In the genomic region with DNA sequence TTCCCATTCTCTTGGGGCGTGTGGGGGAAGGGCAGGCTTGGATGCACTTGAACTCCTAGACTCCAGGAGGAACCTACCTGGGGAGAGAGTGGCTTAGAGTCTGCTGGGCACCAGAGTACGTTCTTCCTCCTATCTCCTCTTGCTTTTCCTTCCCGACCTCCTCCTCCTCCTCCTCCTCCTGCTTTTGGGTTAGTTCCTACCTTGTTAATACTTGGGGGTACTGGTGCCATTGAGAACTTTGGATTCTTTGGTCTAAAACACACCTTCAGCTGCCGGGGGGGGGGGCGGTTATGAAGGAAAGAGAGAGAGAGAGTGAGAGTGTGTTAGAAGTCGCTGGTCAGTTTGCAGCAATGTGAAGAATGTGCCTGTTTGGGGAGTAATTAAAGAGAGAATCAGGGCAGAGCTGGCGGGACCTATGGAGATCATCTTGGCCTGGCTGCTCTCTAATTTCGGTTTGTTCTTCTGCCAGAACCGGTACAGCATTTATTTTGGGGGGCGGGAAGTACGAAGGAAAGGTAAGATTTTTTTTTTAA, we compare ENCODE assay signal across 8 mouse cellular contexts.
DNase-seq lines count a peak whose midpoint lies in the region; ATAC-seq and TF ChIP-seq lines count a peak whose summit lies in the region.

No protein-coding gene starts in this region.

- no peak for TF ChIP-seq POLR2A in ES-Bruce4 (IDR thresholded peaks at IDR 0.05; ENCODE audit: insufficient read depth, low read length)

- no peaks in the 10 kb centered on the region for H3K36me3 ChIP-seq in heart, embryonic 11.5 days (ENCODE audit: control insufficient read depth, insufficient read depth, low read length)
- H3K36me3 ChIP-seq in ES-Bruce4 (ENCODE audit: control insufficient read depth, insufficient read depth, low read length, poor library complexity, severe bottlenecking) = no peaks in the 10 kb centered on the region
- H3K36me3 ChIP-seq in hindbrain, embryonic 10.5 days = no peaks in the 10 kb centered on the region
- no peaks in the 10 kb centered on the region for H3K36me3 ChIP-seq in lung, postnatal 0 days (ENCODE audit: insufficient read depth, low read length)

- H3K27me3 ChIP-seq in heart, embryonic 11.5 days (ENCODE audit: control insufficient read depth, insufficient read depth, low read length) = no peaks in the 10 kb centered on the region
- H3K27me3 ChIP-seq in ES-Bruce4 (ENCODE audit: control insufficient read depth, insufficient read depth, low read length, poor library complexity, severe bottlenecking) = peaks cover 1% of the 10 kb centered on the region; the same call in 1 of the 2 replicates
- H3K27me3 ChIP-seq in hindbrain, embryonic 10.5 days (ENCODE audit: insufficient read depth, poor library complexity, severe bottlenecking) = peaks cover 38% of the 10 kb centered on the region
- no peaks in the 10 kb centered on the region for H3K27me3 ChIP-seq in lung, postnatal 0 days (replicated peaks; ENCODE audit: insufficient read depth, low read length)

- no peak for ATAC-seq in heart, embryonic 11.5 days (replicated peaks; ENCODE audit: insufficient number of reproducible peaks, low FRiP score, low TSS enrichment)
- ATAC-seq in lung, postnatal 0 days = no peak

- TF ChIP-seq EP300 in ES-Bruce4 (IDR thresholded peaks at IDR 0.05; ENCODE audit: insufficient read depth, low read depth, low read length) = no peak
- TF ChIP-seq EP300 in lung, postnatal 0 days (IDR thresholded peaks at IDR 0.05) = peak; percentile 19; the same call in 1 of the 2 replicates

- H3K4me2 ChIP-seq in heart, embryonic 11.5 days = peak overlapping the region; percentile 88
- peak overlapping the region; percentile 95 for H3K4me2 ChIP-seq in lung, postnatal 0 days (replicated peaks; ENCODE audit: low read depth, low read length)

- no peak for TF ChIP-seq CTCF in ES-Bruce4 (IDR thresholded peaks at IDR 0.05; ENCODE audit: low read depth, low read length)
- no peak for TF ChIP-seq CTCF in lung, postnatal 0 days (IDR thresholded peaks at IDR 0.05)

- no peak for DNase-seq in heart, adult 11 months
- no peak for DNase-seq in hindbrain, embryonic 10.5 days (ENCODE audit: low spot score)
- DNase-seq in lung, postnatal 0 days (ENCODE audit: low spot score) = peak; percentile 81
- no peak for DNase-seq in embryo, embryonic 10.5 days (ENCODE audit: low spot score)
- no peak for DNase-seq in right cerebral cortex, adult 18-20 months
- DNase-seq in spleen, postnatal 10 days (ENCODE audit: low spot score in 2 of 2) = no peak

- peak overlapping the region; percentile 85 for H3K27ac ChIP-seq in heart, embryonic 11.5 days (ENCODE audit: low read depth, low read length)
- no peak overlapping the region for H3K27ac ChIP-seq in ES-Bruce4 (ENCODE audit: insufficient read depth, low read length)
- H3K27ac ChIP-seq in hindbrain, embryonic 10.5 days = peak overlapping the region; percentile 98
- H3K27ac ChIP-seq in lung, postnatal 0 days (ENCODE audit: low read length) = peak overlapping the region; percentile 96

- no peaks in the 10 kb centered on the region for H3K9me3 ChIP-seq in heart, embryonic 11.5 days (replicated peaks; ENCODE audit: control insufficient read depth, low read length)
- H3K9me3 ChIP-seq in ES-Bruce4 (replicated peaks; ENCODE audit: control insufficient read depth, insufficient read depth, low read length, poor library complexity, severe bottlenecking) = no peaks in the 10 kb centered on the region
- no peaks in the 10 kb centered on the region for H3K9me3 ChIP-seq in hindbrain, embryonic 10.5 days
- H3K9me3 ChIP-seq in lung, postnatal 0 days (ENCODE audit: low read length) = no peaks in the 10 kb centered on the region

- peak overlapping the region; percentile 60 for H3K4me3 ChIP-seq in heart, embryonic 11.5 days (ENCODE audit: low read depth, low read length)
- peak overlapping the region; percentile 65 for H3K4me3 ChIP-seq in ES-Bruce4 (ENCODE audit: low read depth, low read length)
- H3K4me3 ChIP-seq in hindbrain, embryonic 10.5 days = peak overlapping the region; percentile 86
- H3K4me3 ChIP-seq in lung, postnatal 0 days (ENCODE audit: low read depth, low read length) = peak overlapping the region; percentile 79

- peak overlapping the region; percentile 82 for H3K9ac ChIP-seq in heart, embryonic 11.5 days (ENCODE audit: low read depth, low read length)
- peak overlapping the region; percentile 76 for H3K9ac ChIP-seq in ES-Bruce4 (ENCODE audit: low read depth, poor library complexity, severe bottlenecking)
- H3K9ac ChIP-seq in lung, postnatal 0 days (replicated peaks; ENCODE audit: low read depth) = peak overlapping the region; percentile 86

- peaks cover 72% of the 10 kb centered on the region for H3K4me1 ChIP-seq in heart, embryonic 11.5 days (ENCODE audit: control insufficient read depth, insufficient read depth, low read length)
- peaks cover 6% of the 10 kb centered on the region for H3K4me1 ChIP-seq in ES-Bruce4 (ENCODE audit: control insufficient read depth, insufficient read depth, low read length)
- peaks cover 98% of the 10 kb centered on the region for H3K4me1 ChIP-seq in hindbrain, embryonic 10.5 days (replicated peaks)
- peaks cover 37% of the 10 kb centered on the region for H3K4me1 ChIP-seq in lung, postnatal 0 days (ENCODE audit: insufficient read depth, low read depth, low read length)

- 12% methylated on average over 10 of the region's 11 CpGs for WGBS in heart, embryonic 11.5 days (ENCODE audit: insufficient replicate concordance)
- 7% methylated on average over 11 of the region's 11 CpGs for WGBS in hindbrain, embryonic 10.5 days
- 21% methylated on average over 11 of the region's 11 CpGs for WGBS in lung, postnatal 0 days
